Mouse (Mus musculus) ovary, postnatal 10 days (tissue): Measurements from ENCODE around the gene Cpeb4.

Source experiments
- DNase-seq: peaks from one replicate; pipeline ENCODE4 v3.0.0; 2022; ENCODE audit warnings: low spot score

The Cpeb4 gene

GRCm38 (mm10) chr11:31896905-31897304 lies 24.9 kb downstream of the Cpeb4 start:
- DNase-seq = no peak

DNA sequence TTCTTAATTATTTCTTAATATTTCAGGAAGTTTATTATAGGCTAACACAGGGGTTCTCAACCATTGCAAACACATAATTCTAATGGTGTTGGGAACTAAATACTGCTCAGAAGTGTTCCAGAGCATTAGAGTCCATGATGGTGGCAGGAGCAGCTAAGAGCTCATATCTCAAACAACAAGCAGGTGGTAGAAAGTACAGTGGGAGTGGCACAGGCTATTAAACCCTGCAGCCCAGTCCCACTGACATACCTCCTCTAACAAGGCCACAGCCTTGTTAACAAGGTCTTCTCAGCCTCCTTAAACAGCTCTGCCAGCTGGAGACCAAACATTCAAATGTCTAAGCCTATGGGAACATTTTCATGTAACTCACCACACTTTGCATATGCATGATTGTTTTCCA lies 27.2 kb downstream of the Cpeb4 start:
- DNase-seq = no peak

GRCm38 (mm10) chr11:31900736-31901135 lies 28.7 kb downstream of the Cpeb4 start:
- no peak for DNase-seq

GRCm38 (mm10) chr11:31902251-31903001 lies 30.4 kb downstream of the Cpeb4 start:
- DNase-seq = no peak

DNA sequence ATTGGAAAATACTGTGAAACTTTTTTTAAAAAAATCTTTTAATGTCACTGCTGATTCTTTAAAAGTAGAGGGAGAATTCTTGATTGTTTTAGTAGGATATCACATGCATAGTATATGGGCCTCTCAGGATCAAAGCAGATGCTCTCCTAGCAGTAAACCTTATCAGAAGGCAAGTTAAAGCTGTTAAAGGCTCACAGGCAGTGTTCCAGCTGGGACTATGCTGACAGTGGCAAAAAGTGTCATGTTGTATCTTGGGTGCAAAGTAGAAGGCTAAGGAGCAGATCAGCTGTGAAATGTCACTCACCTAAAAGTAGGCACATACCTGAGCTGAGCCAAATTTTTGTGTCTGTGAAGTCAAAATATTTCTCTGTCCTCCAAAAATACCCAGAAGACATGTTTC lies 34.5 kb downstream of the Cpeb4 start:
- no peak for DNase-seq

DNA sequence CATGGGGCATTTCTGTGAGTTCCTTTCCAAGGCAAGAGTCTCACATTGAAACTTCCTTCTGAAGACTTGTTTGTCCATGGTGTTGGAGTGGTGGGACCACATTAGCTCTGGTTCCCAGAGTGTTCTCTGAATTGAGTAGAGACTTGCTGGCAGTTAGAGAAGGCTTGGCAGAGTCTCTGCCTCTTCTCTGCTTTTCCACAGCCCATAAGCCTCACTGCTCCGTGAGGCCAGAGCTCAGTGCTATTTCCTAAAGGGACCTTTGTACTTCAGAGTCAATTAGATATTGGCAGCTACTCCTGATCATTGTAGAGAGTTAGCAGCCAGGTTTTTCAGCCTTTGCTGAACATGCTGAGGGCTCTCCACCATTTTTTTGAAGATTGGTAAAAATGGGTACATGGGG lies 35.6 kb downstream of the Cpeb4 start:
- no peak for DNase-seq

GRCm38 (mm10) chr11:31912958-31913357 lies 40.9 kb downstream of the Cpeb4 start:
- no peak for DNase-seq

GRCm38 (mm10) chr11:31917769-31918168 lies 45.8 kb downstream of the Cpeb4 start:
- no peak for DNase-seq

DNA sequence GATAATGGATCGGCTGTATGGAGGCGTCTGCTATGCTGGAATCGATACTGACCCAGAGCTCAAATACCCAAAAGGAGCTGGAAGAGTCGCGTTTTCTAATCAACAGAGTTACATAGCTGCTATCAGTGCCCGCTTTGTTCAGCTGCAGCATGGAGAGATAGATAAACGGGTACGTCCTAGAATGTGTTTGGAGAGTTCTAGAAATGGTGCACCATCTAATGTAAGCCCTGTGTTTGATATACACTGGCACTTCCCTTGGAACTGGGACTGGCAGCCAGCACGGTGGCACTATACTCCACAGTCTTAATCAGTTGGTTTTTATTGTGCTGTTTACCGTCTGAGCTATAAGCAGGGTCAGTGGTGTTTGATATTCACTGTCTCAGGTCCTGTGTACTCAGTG lies 58.0 kb downstream of the Cpeb4 start:
- DNase-seq = no peak

DNA sequence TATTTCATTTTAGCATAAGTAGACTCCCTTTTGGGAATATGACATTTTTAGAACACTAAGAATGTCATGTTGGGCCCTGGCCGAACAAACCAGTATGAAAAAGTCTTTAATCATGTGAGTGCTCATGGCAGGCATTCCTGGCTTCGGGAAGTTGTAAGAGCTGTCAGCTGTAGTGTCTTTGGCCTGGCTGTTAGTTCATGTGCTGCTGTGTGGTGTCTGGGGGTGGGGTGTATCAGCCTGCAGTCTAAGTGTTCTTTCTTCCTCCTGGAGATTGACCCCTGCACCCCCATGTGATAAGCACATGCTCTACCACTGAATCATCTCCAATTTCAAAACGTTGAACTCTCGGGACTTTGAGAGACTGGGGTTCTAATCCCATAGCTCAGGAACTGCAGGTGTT lies 63.6 kb downstream of the Cpeb4 start:
- DNase-seq = no peak

GRCm38 (mm10) chr11:31936910-31937525 lies 65.0 kb downstream of the Cpeb4 start:
- no peak for DNase-seq

DNA sequence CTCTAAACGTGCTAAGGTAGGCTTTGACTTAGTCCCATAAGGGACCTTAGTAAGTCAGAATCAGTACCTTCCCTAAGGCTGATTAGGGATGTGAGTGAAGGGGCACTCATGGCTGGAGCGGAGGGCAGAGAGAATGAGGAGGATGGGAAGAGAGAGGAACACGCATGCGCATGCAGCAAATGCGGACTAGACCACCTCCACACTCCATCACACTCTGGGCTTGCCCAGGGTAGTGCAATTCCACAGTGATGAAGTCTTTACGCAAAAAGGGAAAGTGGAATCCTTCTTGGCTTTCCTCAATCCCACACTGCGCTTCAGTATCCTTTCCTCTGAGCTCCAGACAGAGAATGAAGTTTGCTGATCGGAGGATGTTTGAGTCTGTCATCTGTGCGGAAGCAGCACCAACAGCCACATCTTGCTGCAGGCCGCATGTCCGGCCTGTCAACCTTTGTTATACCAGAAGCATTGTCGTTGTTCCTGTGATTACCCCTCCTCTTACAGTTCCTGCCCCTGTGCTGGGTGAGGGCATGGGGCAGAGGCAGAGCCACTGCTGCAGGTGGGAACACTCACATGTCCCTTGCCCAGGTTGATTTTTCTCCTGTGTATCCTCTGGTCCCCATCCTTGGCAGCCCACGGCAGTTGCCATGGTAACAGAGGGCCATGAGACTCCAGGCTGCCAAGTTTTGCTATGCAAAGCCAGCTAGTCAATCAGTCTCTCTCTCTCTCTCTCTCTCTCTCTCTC lies 69.1 kb downstream of the Cpeb4 start:
- no peak for DNase-seq

GRCm38 (mm10) chr11:31941640-31942638 lies 69.9 kb downstream of the Cpeb4 start:
- DNase-seq = no peak

- DNase-seq = no peak
Measured at GRCm38 (mm10) chr11:31945471-31945870, 73.5 kb downstream of the Cpeb4 start.

DNA sequence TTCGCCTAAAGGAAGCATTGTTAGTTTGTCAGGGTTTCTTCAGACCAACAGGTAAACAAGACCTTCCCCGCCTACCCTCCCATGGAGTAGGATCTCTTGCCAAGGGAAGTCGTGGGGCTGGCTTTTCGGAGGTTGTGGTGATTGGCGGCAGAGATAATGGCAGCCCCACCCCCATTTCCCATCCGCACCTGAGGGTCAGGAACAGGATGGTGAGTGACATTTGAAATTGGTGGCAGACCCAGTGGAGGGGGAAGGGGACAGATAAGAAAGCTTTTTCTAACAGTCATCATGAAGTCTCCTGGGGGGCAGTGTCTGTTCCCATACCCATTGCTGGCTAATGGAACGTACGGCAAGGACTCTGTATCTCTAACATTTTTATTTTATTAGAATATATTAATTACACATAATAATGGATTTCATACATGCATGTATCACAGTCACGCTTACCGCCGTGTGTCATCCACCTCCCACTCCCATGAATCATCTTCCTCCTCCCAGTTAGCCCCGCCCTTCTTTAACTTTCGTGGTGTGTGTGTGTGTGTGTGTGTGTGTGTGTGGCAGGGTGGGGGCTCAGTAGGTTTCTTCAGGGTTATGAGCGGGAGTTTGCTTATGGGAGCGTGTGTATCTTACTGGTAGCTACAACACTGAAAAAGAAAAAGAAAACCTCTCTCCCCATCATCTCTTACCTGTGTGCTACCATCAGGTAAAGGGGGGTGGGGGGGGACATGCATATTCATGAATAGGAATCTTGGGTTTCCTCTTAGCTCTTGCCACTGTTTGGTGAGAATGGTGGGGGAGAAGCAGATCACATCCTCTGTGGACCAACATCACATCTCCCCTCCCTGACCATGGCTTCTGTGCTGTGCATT lies 76.7 kb downstream of the Cpeb4 start:
- no peak for DNase-seq

- DNase-seq = no peak
Measured at GRCm38 (mm10) chr11:31949331-31949785, 77.3 kb downstream of the Cpeb4 start.

- DNase-seq = no peak
Measured at GRCm38 (mm10) chr11:31960071-31960470, 88.1 kb downstream of the Cpeb4 start.

- no peak for DNase-seq
Measured at GRCm38 (mm10) chr11:31963993-31964392, 92.0 kb downstream of the Cpeb4 start.

DNA sequence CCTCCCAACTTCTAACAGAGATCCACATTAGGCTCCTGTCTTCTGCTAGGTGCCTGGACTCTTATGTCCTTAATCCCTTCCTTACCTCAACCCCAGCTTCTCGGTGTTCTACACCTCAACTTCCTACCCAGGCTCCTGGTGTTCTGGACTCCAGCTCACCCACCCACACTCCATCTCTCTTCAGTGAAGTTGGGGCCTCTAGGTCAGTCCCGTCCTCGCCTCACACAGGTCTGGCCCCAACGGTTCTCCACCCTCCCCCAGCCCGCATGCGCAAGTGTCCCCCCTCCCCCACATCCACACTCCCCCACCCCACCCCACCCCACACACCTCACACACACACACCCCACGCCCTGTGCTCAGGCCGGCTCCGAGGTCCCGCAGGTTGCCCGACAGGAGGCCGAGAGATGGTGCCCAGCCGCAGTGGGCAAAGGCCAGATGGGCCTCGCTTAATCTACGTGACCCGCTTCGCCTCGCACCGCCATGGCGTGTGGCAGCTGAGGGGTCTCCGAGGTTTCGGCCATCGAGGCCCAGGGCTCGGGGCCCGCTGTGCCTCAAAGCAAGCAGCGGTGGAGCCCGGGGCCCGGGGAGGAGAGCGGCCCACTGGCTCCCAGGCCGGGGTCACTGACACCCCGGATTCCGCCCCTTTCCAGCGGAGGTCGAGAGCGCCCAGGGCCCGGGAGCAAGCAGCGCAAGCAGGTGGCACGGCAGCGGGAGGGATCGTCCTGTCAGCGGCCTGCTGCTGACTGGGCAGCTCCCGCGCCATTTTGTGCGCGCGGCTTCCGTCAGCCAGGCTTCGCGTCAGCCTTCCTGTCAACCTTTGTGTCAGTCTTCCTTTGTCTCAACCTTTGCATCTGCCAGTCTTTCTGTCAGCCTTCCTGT lies 93.5 kb downstream of the Cpeb4 start, which contains the start of gene 4930524B15Rik:
TSS of gene 4930524B15Rik (plus strand) at position 337 of the 879 bp plus-strand sequence.
- DNase-seq = no peak

- no peak for DNase-seq
Measured at GRCm38 (mm10) chr11:31974132-31974531, 102.1 kb downstream of the Cpeb4 start.
